Mouse (Mus musculus) midbrain, embryonic 14.5 days (tissue): ENCODE measurements at regions not wholly inside any gene's neighbourhood (a gene's known extent, or its start where the extent isn't known, plus 50 kb on each side); places are given as distances from the start of the nearest gene placed in this dataset.

Source experiments
- ATAC-seq: fragments of 200-750 bp; cut with Nextera tagmentation; 2 replicates; pipeline ENCODE4 v1.8.0; 2017; ENCODE audit warnings: moderate number of reproducible peaks, moderate library complexity; ENCODE audit not compliant: low FRiP score, low TSS enrichment
- DNase-seq: peaks from one replicate; pipeline ENCODE4 v3.0.0-alpha.2; 2015
- H3K27ac ChIP-seq: fragments of 300-500 bp; sonication (generic); replicated peaks from 2 replicates; pipeline ENCODE4 v1.5.1; 2014; ENCODE audit warnings: mild to moderate bottlenecking, low read depth, low read length, moderate library complexity
- H3K27me3 ChIP-seq: fragments of 300-500 bp; sonication (generic); 2 replicates; pipeline ENCODE4 v1.6.1; 2014; ENCODE audit warnings: low read length, control low read depth, mixed read lengths; ENCODE audit not compliant: control insufficient read depth, insufficient read depth
- H3K36me3 ChIP-seq: fragments of 300-500 bp; sonication (generic); 2 replicates; pipeline ENCODE4 v1.6.1; 2014; ENCODE audit warnings: low read length, control low read depth; ENCODE audit not compliant: control insufficient read depth, insufficient read depth
- H3K4me1 ChIP-seq: fragments of 300-500 bp; sonication (generic); 2 replicates; pipeline ENCODE4 v1.6.1; 2014; ENCODE audit warnings: mild to moderate bottlenecking, antibody characterized with exemption, low read length, control low read depth; ENCODE audit not compliant: control insufficient read depth, insufficient read depth
- H3K4me2 ChIP-seq: fragments of 300-500 bp; sonication (generic); 2 replicates; pipeline ENCODE4 v1.6.1; 2014; ENCODE audit warnings: mild to moderate bottlenecking, low read length, moderate library complexity
- H3K4me3 ChIP-seq: fragments of 300-500 bp; sonication (generic); replicated peaks from 2 replicates; pipeline ENCODE4 v1.5.1; 2014; ENCODE audit warnings: low read depth, low read length
- H3K9ac ChIP-seq: fragments of 300-500 bp; sonication (generic); replicated peaks from 2 replicates; pipeline ENCODE4 v1.6.1; 2014; ENCODE audit warnings: mild to moderate bottlenecking, low read length, moderate library complexity
- H3K9me3 ChIP-seq: fragments of 300-500 bp; sonication (generic); 2 replicates; pipeline ENCODE4 v1.6.1; 2016; ENCODE audit warnings: low read length, control low read depth, mixed read lengths; ENCODE audit not compliant: control insufficient read depth
- WGBS: fragments of 180-500 bp; shearing (Covaris S2); extraction: QIAGEN DNeasy Blood & Tissue Kit; methylation state at CpG from one replicate; pipeline ENCODE4 v1.1.7; 2014; 5-methylcytosine and 5-hydroxymethylcytosine counted together

GRCm38 (mm10) chr3:63560745-63561151, 77.1 kb upstream of the Gm34302 start:
- Histone ChIP-seq H3K9me3 (no peaks in the 10 kb centered on the region), H3K27ac (no peak overlapping the region), H3K9ac (no peak overlapping the region), H3K4me3 (no peak overlapping the region), H3K27me3 (no peaks in the 10 kb centered on the region), H3K36me3 (no peaks in the 10 kb centered on the region), H3K4me2 (no peak overlapping the region), H3K4me1 (no peaks in the 10 kb centered on the region)
- WGBS, result 92% methylated on average over 4 of the region's 4 CpGs
- no peak for ATAC-seq
- no peak for DNase-seq

- ATAC-seq, result no peak
- 78% methylated on average over 1 of the region's 1 CpGs for WGBS
Observed at GRCm38 (mm10) chr3:63556741-63557140, 73.1 kb upstream of the Gm34302 start.

GRCm38 (mm10) chr3:63554872-63555271, 71.2 kb upstream of the Gm34302 start:
- 8% methylated on average over 9 of the region's 9 CpGs for WGBS
- H3K9me3 ChIP-seq, result no peaks in the 10 kb centered on the region

More at GRCm38 (mm10) chr3:63556741-63557140, 73.1 kb upstream of the Gm34302 start:
- Histone ChIP-seq H3K4me1 (no peaks in the 10 kb centered on the region), H3K4me2 (no peak overlapping the region), H3K9me3 (no peaks in the 10 kb centered on the region), H3K27ac (no peak overlapping the region), H3K27me3 (no peaks in the 10 kb centered on the region), H3K4me3 (no peak overlapping the region), H3K36me3 (no peaks in the 10 kb centered on the region), H3K9ac (no peak overlapping the region)
- DNase-seq, result no peak

GRCm38 (mm10) chr3:63553426-63553825, 69.7 kb upstream of the Gm34302 start:
- DNase-seq, result no peak
- no peaks in the 10 kb centered on the region for H3K9me3 ChIP-seq
- no peaks in the 10 kb centered on the region for H3K27me3 ChIP-seq
- no peak overlapping the region for H3K9ac ChIP-seq
- ATAC-seq, result no peak
- no peak overlapping the region for H3K27ac ChIP-seq
- no peak overlapping the region for H3K4me2 ChIP-seq
- no peaks in the 10 kb centered on the region for H3K4me1 ChIP-seq
- 86% methylated on average over 2 of the region's 2 CpGs for WGBS
- no peak overlapping the region for H3K4me3 ChIP-seq
- no peaks in the 10 kb centered on the region for H3K36me3 ChIP-seq

More at GRCm38 (mm10) chr3:63554872-63555271, 71.2 kb upstream of the Gm34302 start:
- DNase-seq, result peak; percentile 90
- Histone ChIP-seq H3K36me3 (no peaks in the 10 kb centered on the region), H3K4me1 (no peaks in the 10 kb centered on the region), H3K27ac (no peak overlapping the region), H3K27me3 (no peaks in the 10 kb centered on the region), H3K4me2 (no peak overlapping the region), H3K4me3 (no peak overlapping the region), H3K9ac (no peak overlapping the region)
- ATAC-seq, result no peak; the same call in 1 of the 2 replicates

- no peak overlapping the region for H3K4me3 ChIP-seq
- ATAC-seq (no peak), DNase-seq (no peak)
- H3K9ac ChIP-seq, result no peak overlapping the region
- no peak overlapping the region for H3K27ac ChIP-seq
- WGBS, result 85% methylated on average over 5 of the region's 5 CpGs
- H3K36me3 ChIP-seq, result no peaks in the 10 kb centered on the region
- H3K4me1 ChIP-seq, result no peaks in the 10 kb centered on the region
- no peaks in the 10 kb centered on the region for H3K9me3 ChIP-seq
- H3K4me2 ChIP-seq, result no peak overlapping the region
- H3K27me3 ChIP-seq, result no peaks in the 10 kb centered on the region
Observed at GRCm38 (mm10) chr3:63551661-63552060, 68.0 kb upstream of the Gm34302 start.

- H3K4me3 ChIP-seq, result no peak overlapping the region
- DNase-seq (no peak), ATAC-seq (no peak)
- H3K27me3 ChIP-seq, result no peaks in the 10 kb centered on the region
- no peaks in the 10 kb centered on the region for H3K4me1 ChIP-seq
- no peak overlapping the region for H3K27ac ChIP-seq
- H3K9me3 ChIP-seq, result no peaks in the 10 kb centered on the region
- H3K9ac ChIP-seq, result no peak overlapping the region
- 64% methylated on average over 4 of the region's 4 CpGs for WGBS
- H3K36me3 ChIP-seq, result no peaks in the 10 kb centered on the region
- no peak overlapping the region for H3K4me2 ChIP-seq
Observed at GRCm38 (mm10) chr3:63542638-63543408, 59.1 kb upstream of the Gm34302 start.

GRCm38 (mm10) chr3:63538881-63539280, 55.2 kb upstream of the Gm34302 start:
- 75% methylated on average over 2 of the region's 2 CpGs for WGBS
- Histone ChIP-seq H3K9ac (no peak overlapping the region), H3K4me3 (no peak overlapping the region), H3K27ac (no peak overlapping the region), H3K9me3 (no peaks in the 10 kb centered on the region), H3K4me2 (no peak overlapping the region), H3K4me1 (no peaks in the 10 kb centered on the region), H3K36me3 (no peaks in the 10 kb centered on the region), H3K27me3 (no peaks in the 10 kb centered on the region)
- ATAC-seq, result no peak
- DNase-seq, result no peak

GRCm38 (mm10) chr3:63534141-63534540, 50.5 kb upstream of the Gm34302 start:
- no peak overlapping the region for H3K4me3 ChIP-seq
- H3K4me1 ChIP-seq, result no peaks in the 10 kb centered on the region
- H3K27ac ChIP-seq, result no peak overlapping the region
- H3K4me2 ChIP-seq, result no peak overlapping the region
- WGBS, result 72% methylated on average over 2 of the region's 2 CpGs
- no peaks in the 10 kb centered on the region for H3K9me3 ChIP-seq
- H3K27me3 ChIP-seq, result no peaks in the 10 kb centered on the region
- no peaks in the 10 kb centered on the region for H3K36me3 ChIP-seq
- no peak for ATAC-seq
- peak; percentile 9 for DNase-seq
- H3K9ac ChIP-seq, result no peak overlapping the region
